Comparison of ENCODE assay signal across 9 mouse cellular contexts in genomic region chr9:105693854-105694253, GRCm38 (mm10). TPM values are rescaled to one million over a fixed set of nuclear protein-coding genes. Genes with fewer than 3 reads are reported as not detected.
A peak's percentile ranks its signal among the peaks of the same experiment; 100 is the strongest.
DNase-seq lines count a peak whose midpoint lies in the region; ATAC-seq and TF ChIP-seq lines count a peak whose summit lies in the region.
"Had no signal": no experiment of that assay in that cellular context is flagged by ENCODE, and none has a peak within 500 bp of the region (broad histone marks: within the 10 kb centered on the region; RNA-seq: fewer than 3 reads in every experiment).

No protein-coding gene starts in this region.

- peaks cover 5% of the 10 kb centered on the region for H3K36me3 ChIP-seq in kidney, embryonic 15.5 days
- no peaks in the 10 kb centered on the region for H3K36me3 ChIP-seq in liver, embryonic 14.5 days (replicated peaks; ENCODE audit: control insufficient read depth, insufficient read depth, low read depth)
- H3K36me3 ChIP-seq: neural tube, embryonic 12.5 days had no signal

- DNase-seq in spleen, adult 18-20 months: peak; percentile 28 to 62
- no peak for DNase-seq in spleen, adult 12 weeks (ENCODE audit: low spot score)
- DNase-seq in cerebellum, postnatal 36 days: peak; percentile 70 to 75
- DNase-seq in gastrocnemius, postnatal 4 days (ENCODE audit: low spot score in 2 of 2): peak; percentile 82 to 85
- DNase-seq in liver, embryonic 14.5 days (ENCODE audit: low read depth in 3 of 3, low spot score in 3 of 3): peak in 2 of 3 experiments; percentile 10 to 11
- peak; percentile 13 for DNase-seq in retina, adult 2 months (ENCODE audit: low read depth, low spot score)
- DNase-seq in thymus, postnatal 36 days: peak; percentile 28 to 36

- no peak for TF ChIP-seq EP300 in liver, embryonic 14.5 days (IDR thresholded peaks at IDR 0.05; ENCODE audit: low read depth)

- WGBS in kidney, embryonic 15.5 days: under 1% methylated on average over 5 of the region's 5 CpGs
- WGBS in liver, embryonic 14.5 days (ENCODE audit: insufficient replicate concordance): 2% methylated on average over 5 of the region's 5 CpGs

- H3K4me3 ChIP-seq in kidney, embryonic 15.5 days (replicated peaks): no peak overlapping the region
- H3K4me3 ChIP-seq in liver, embryonic 14.5 days (ENCODE audit: insufficient read depth in 1 of 2, low read depth in 2 of 2, low read length in 2 of 2): no peak overlapping the region
- H3K4me3 ChIP-seq: neural tube, embryonic 12.5 days had no signal

- H3K9ac ChIP-seq in kidney, embryonic 15.5 days: no peak overlapping the region
- H3K9ac ChIP-seq in liver, embryonic 14.5 days (replicated peaks): no peak overlapping the region
- H3K9ac ChIP-seq: neural tube, embryonic 12.5 days had no signal

- peak; percentile 66 for ATAC-seq in kidney, embryonic 15.5 days (replicated peaks; ENCODE audit: low FRiP score)
- ATAC-seq in liver, embryonic 14.5 days (ENCODE audit: insufficient read depth): no peak

- H3K27ac ChIP-seq in kidney, embryonic 15.5 days: no peak overlapping the region
- no peak overlapping the region for H3K27ac ChIP-seq in liver, embryonic 14.5 days
- H3K27ac ChIP-seq: neural tube, embryonic 12.5 days had no signal

- H3K9me3 ChIP-seq in kidney, embryonic 15.5 days (replicated peaks): no peaks in the 10 kb centered on the region
- no peaks in the 10 kb centered on the region for H3K9me3 ChIP-seq in liver, embryonic 14.5 days (ENCODE audit: control insufficient read depth, low read length)
- H3K9me3 ChIP-seq: neural tube, embryonic 12.5 days had no signal

- H3K4me1 ChIP-seq in kidney, embryonic 15.5 days: peaks cover 16% of the 10 kb centered on the region
- no peaks in the 10 kb centered on the region for H3K4me1 ChIP-seq in liver, embryonic 14.5 days (replicated peaks; ENCODE audit: control insufficient read depth in 2 of 2, insufficient read depth in 2 of 2, low read length in 1 of 2)
- H3K4me1 ChIP-seq: neural tube, embryonic 12.5 days had no signal

- peak; percentile 74 for TF ChIP-seq CTCF in liver, embryonic 14.5 days (IDR thresholded peaks at IDR 0.05; ENCODE audit: low read depth)

- H3K27me3 ChIP-seq in kidney, embryonic 15.5 days: no peaks in the 10 kb centered on the region
- no peaks in the 10 kb centered on the region for H3K27me3 ChIP-seq in liver, embryonic 14.5 days (ENCODE audit: control insufficient read depth, insufficient read depth, low read length)
- H3K27me3 ChIP-seq: neural tube, embryonic 12.5 days had no signal

- H3K4me2 ChIP-seq in kidney, embryonic 15.5 days: no peak overlapping the region
- H3K4me2 ChIP-seq in liver, embryonic 14.5 days (ENCODE audit: low read depth): no peak overlapping the region
- H3K4me2 ChIP-seq: neural tube, embryonic 12.5 days had no signal

RNA-seq across cellular contexts. Expression of gene Pik3r4, which starts 51.1 kb away (rescaled TPM):
- 10 to 100 TPM; 19.7 to 23.9 TPM for total RNA-seq in gastrocnemius, postnatal 4 days (2021)
- 19.6 and 20.8 TPM in 2 replicates for polyA plus RNA-seq in kidney, embryonic 15.5 days (2015; fragmentation: Nextera tagmentation; extraction: Ambion mirVana)
- 3.9 and 4.7 TPM in 2 replicates for polyA plus RNA-seq in liver, embryonic 14.5 days (2012; rRNA removed)
- 5.9 and 6.9 TPM in 2 replicates for polyA plus RNA-seq in liver, embryonic 14.5 days (2014; fragmentation: Nextera tagmentation; extraction: Ambion mirVana)
